Mouse (Mus musculus) intestine, postnatal 0 days (tissue): ENCODE data around the gene Cachd1. TPM values are rescaled to one million over a fixed set of nuclear protein-coding genes. Genes with fewer than 3 reads are reported as not detected.

Experiments
- ATAC-seq: fragments of 200-750 bp; cut with Nextera tagmentation; 2 replicates; pipeline ENCODE4 v1.8.0; 2017; ENCODE audit warnings: mild to moderate bottlenecking, moderate TSS enrichment, moderate library complexity
- H3K27ac ChIP-seq: fragments of 300-500 bp; sonication (generic); 2 replicates; pipeline ENCODE4 v1.5.1; 2014; ENCODE audit warnings: mild to moderate bottlenecking, low read depth, low read length, moderate library complexity
- H3K27me3 ChIP-seq: fragments of 300-500 bp; sonication (generic); replicated peaks from 2 replicates; pipeline ENCODE4 v1.6.1; 2014; ENCODE audit warnings: low read length, mixed read lengths; ENCODE audit not compliant: control insufficient read depth, insufficient read depth
- H3K36me3 ChIP-seq: fragments of 300-500 bp; sonication (generic); 2 replicates; pipeline ENCODE4 v1.6.1; 2014; ENCODE audit warnings: mild to moderate bottlenecking, moderate library complexity; ENCODE audit not compliant: control insufficient read depth, insufficient read depth
- H3K4me1 ChIP-seq: fragments of 300-500 bp; sonication (generic); replicated peaks from 2 replicates; pipeline ENCODE4 v1.6.1; 2014; ENCODE audit warnings: antibody characterized with exemption, low read length, mixed read lengths; ENCODE audit not compliant: control insufficient read depth, insufficient read depth
- H3K4me2 ChIP-seq: fragments of 300-500 bp; sonication (generic); replicated peaks from 2 replicates; pipeline ENCODE4 v1.6.1; 2014; ENCODE audit warnings: low read depth, mild to moderate bottlenecking, moderate library complexity
- H3K4me3 ChIP-seq: fragments of 300-500 bp; sonication (generic); 2 replicates; pipeline ENCODE4 v1.5.1; 2014; ENCODE audit warnings: low read depth, low read length
- H3K9ac ChIP-seq: fragments of 300-500 bp; sonication (generic); 2 replicates; pipeline ENCODE4 v1.6.1; 2014; ENCODE audit warnings: mild to moderate bottlenecking, low read depth, low read length
- H3K9me3 ChIP-seq: fragments of 300-500 bp; sonication (generic); 2 replicates; pipeline ENCODE4 v1.6.1; 2016; ENCODE audit warnings: mixed run types; ENCODE audit not compliant: control insufficient read depth
- CTCF ChIP-seq: sonication (generic); IDR thresholded peaks from 2 replicates; pipeline ENCODE4 v1.5.1; 2016; ENCODE audit warnings: low read depth, mild to moderate bottlenecking, control low read depth, antibody characterized with exemption, moderate library complexity
- WGBS: fragments of 180-500 bp; shearing (Covaris S2); extraction: QIAGEN DNeasy Blood & Tissue Kit; methylation state at CpG from one replicate; pipeline ENCODE4 v1.1.7; 2014; 5-methylcytosine and 5-hydroxymethylcytosine counted together
- polyA plus RNA-seq: library from polyadenylated mRNA; unstranded; fragments of >200 nt; fragmentation: Nextera tagmentation; extraction: Ambion mirVana; gene quantifications from 2 replicates; pipeline ENCODE4 v1.2.1, GENCODE M21; 2015

The Cachd1 gene
- polyA plus RNA-seq, 1 experiment from 2014 or later = 8.2 TPM

GRCm38 (mm10) chr4:100950316-100950715 is 173.8 kb downstream of the Cachd1 start:
- no peaks in the 10 kb centered on the region for H3K27me3 ChIP-seq
- no peak for ATAC-seq
- no peak for TF ChIP-seq CTCF
- no peak overlapping the region for H3K27ac ChIP-seq
- peaks cover 9% of the 10 kb centered on the region; the same call in 1 of the 2 replicates for H3K36me3 ChIP-seq
- H3K4me1 ChIP-seq = no peaks in the 10 kb centered on the region
- no peak overlapping the region for H3K4me3 ChIP-seq
- no peaks in the 10 kb centered on the region for H3K9me3 ChIP-seq
- 79% methylated on average over 5 of the region's 5 CpGs for WGBS
- no peak overlapping the region for H3K9ac ChIP-seq
- no peak overlapping the region for H3K4me2 ChIP-seq

- Histone ChIP-seq H3K9ac (no peak overlapping the region), H3K4me2 (no peak overlapping the region), H3K4me1 (no peaks in the 10 kb centered on the region), H3K27ac (no peak overlapping the region), H3K27me3 (no peaks in the 10 kb centered on the region), H3K36me3 (peaks cover 15% of the 10 kb centered on the region; the same call in 1 of the 2 replicates), H3K9me3 (no peaks in the 10 kb centered on the region), H3K4me3 (no peak overlapping the region)
- 88% methylated on average over 8 of the region's 8 CpGs for WGBS
- ATAC-seq = no peak
- TF ChIP-seq CTCF = no peak
These were observed 175.4 kb downstream of the Cachd1 start for GRCm38 (mm10) chr4:100951876-100952275.

GRCm38 (mm10) chr4:100963341-100963740 is 186.9 kb downstream of the Cachd1 start:
- H3K4me3 ChIP-seq = no peak overlapping the region
- H3K4me1 ChIP-seq = no peaks in the 10 kb centered on the region
- H3K9me3 ChIP-seq = no peaks in the 10 kb centered on the region
- H3K4me2 ChIP-seq = no peak overlapping the region
- no peaks in the 10 kb centered on the region for H3K27me3 ChIP-seq
- no peak overlapping the region for H3K9ac ChIP-seq
- no peak overlapping the region for H3K27ac ChIP-seq
- WGBS = 75% methylated on average over 1 of the region's 1 CpGs
- no peak for ATAC-seq
- no peak for TF ChIP-seq CTCF
- H3K36me3 ChIP-seq = peaks cover 63% of the 10 kb centered on the region

GRCm38 (mm10) chr4:100963796-100964195 is 187.3 kb downstream of the Cachd1 start:
- TF ChIP-seq CTCF = no peak
- 80% methylated on average over 8 of the region's 8 CpGs for WGBS

GRCm38 (mm10) chr4:100967703-100968392 is 191.4 kb downstream of the Cachd1 start:
- Histone ChIP-seq H3K4me2 (no peak overlapping the region), H3K9me3 (no peaks in the 10 kb centered on the region), H3K36me3 (peaks cover 54% of the 10 kb centered on the region), H3K4me1 (no peaks in the 10 kb centered on the region), H3K4me3 (no peak overlapping the region), H3K27ac (no peak overlapping the region), H3K27me3 (no peaks in the 10 kb centered on the region), H3K9ac (no peak overlapping the region)
- TF ChIP-seq CTCF = no peak
- ATAC-seq = no peak
- WGBS = 79% methylated on average over 19 of the region's 19 CpGs

More at GRCm38 (mm10) chr4:100963796-100964195, 187.3 kb downstream of the Cachd1 start:
- no peak overlapping the region for H3K9ac ChIP-seq
- no peaks in the 10 kb centered on the region for H3K4me1 ChIP-seq
- no peaks in the 10 kb centered on the region for H3K9me3 ChIP-seq
- H3K4me3 ChIP-seq = no peak overlapping the region
- no peak for ATAC-seq
- no peaks in the 10 kb centered on the region for H3K27me3 ChIP-seq
- no peak overlapping the region for H3K4me2 ChIP-seq
- peaks cover 59% of the 10 kb centered on the region for H3K36me3 ChIP-seq
- H3K27ac ChIP-seq = no peak overlapping the region

- WGBS = 83% methylated on average over 16 of the region's 16 CpGs
- H3K9me3 ChIP-seq = no peaks in the 10 kb centered on the region
- ATAC-seq = no peak
- no peaks in the 10 kb centered on the region for H3K4me1 ChIP-seq
- H3K36me3 ChIP-seq = peaks cover 54% of the 10 kb centered on the region
- no peak overlapping the region for H3K4me3 ChIP-seq
- H3K9ac ChIP-seq = no peak overlapping the region
- H3K27me3 ChIP-seq = no peaks in the 10 kb centered on the region
- H3K4me2 ChIP-seq = no peak overlapping the region
- H3K27ac ChIP-seq = no peak overlapping the region
- TF ChIP-seq CTCF = no peak
These were observed 197.4 kb downstream of the Cachd1 start for GRCm38 (mm10) chr4:100973641-100974454.
